Mouse (Mus musculus): Measurements from ENCODE around the gene Trim30d. TPM values are rescaled to one million over a fixed set of nuclear protein-coding genes. Genes with fewer than 3 reads are reported as not detected.
"Not testable (repeated sequence)": the region's sequence is repeated elsewhere in the genome, so short reads cannot be mapped to it uniquely, and the experiment has no call there.

Gene Trim30d
- total RNA-seq (2021), result under 1 TPM; 0.49 to 0.61 TPM

- not testable (repeated sequence) for DNase-seq (ENCODE audit: extremely low spot score in 1 of 2, low spot score in 1 of 2)
Observed at GRCm38 (mm10) chr7:104507421-104508065, at the start of gene Trim30d. Trim30d (minus strand) TSS chr7:104507849.

- DNase-seq (ENCODE audit: extremely low spot score in 1 of 2, low spot score in 1 of 2), result no peak
Observed at GRCm38 (mm10) chr7:104552700-104553099, 45.1 kb upstream of the Trim30d start.

- DNase-seq (ENCODE audit: extremely low spot score in 1 of 2, low spot score in 1 of 2), result no peak
Observed at GRCm38 (mm10) chr7:104549833-104550232, 42.2 kb upstream of the Trim30d start, which contains the start of gene Olfr651. Olfr651 (plus strand) TSS chr7:104550133.

GRCm38 (mm10) chr7:104501589-104502371 is 5.9 kb downstream of the Trim30d start:
- DNase-seq (ENCODE audit: extremely low spot score in 1 of 2, low spot score in 1 of 2), result no peak

GRCm38 (mm10) chr7:104501186-104501585 is 6.5 kb downstream of the Trim30d start:
- not testable (repeated sequence) for DNase-seq (ENCODE audit: extremely low spot score in 1 of 2, low spot score in 1 of 2)

- DNase-seq (ENCODE audit: extremely low spot score in 1 of 2, low spot score in 1 of 2), result not testable (repeated sequence)
Observed at GRCm38 (mm10) chr7:104499464-104499863, 8.2 kb downstream of the Trim30d start.

GRCm38 (mm10) chr7:104465065-104465744 is 42.4 kb downstream of the Trim30d start, which contains the start of gene Trim30a:
Trim30a (minus strand) TSS chr7:104465193.
- DNase-seq (ENCODE audit: extremely low spot score in 1 of 2, low spot score in 1 of 2), result no peak

GRCm38 (mm10) chr7:104445961-104446645 is 61.5 kb downstream of the Trim30d start:
- no peak for DNase-seq (ENCODE audit: extremely low spot score in 1 of 2, low spot score in 1 of 2)

Other genes starting within 250 kb of the Trim30d start
- gene Trim5, start 219.8 kb downstream of the Trim30d start, total RNA-seq (2021), result under 1 TPM; 0.25 to 0.94 TPM
- 1 to 10 TPM; 1.9 to 3.2 TPM for gene Trim12a, start 192.4 kb downstream of the Trim30d start, total RNA-seq (2021)
- gene Trim34b, start 178.4 kb downstream of the Trim30d start, total RNA-seq (2021), result under 1 TPM in 1 of 2 experiments, not detected in 1; 0.25 TPM
- gene Trim12c, start 154.5 kb downstream of the Trim30d start, total RNA-seq (2021), result 1 to 10 TPM; 1.2 to 2.1 TPM
- gene Trim30b, start 138.0 kb downstream of the Trim30d start, total RNA-seq (2021), result not detected
- gene Trim30c, start 107.0 kb downstream of the Trim30d start, total RNA-seq (2021), result not detected
- gene Trim30a, start 42.7 kb downstream of the Trim30d start, total RNA-seq (2021), result under 1 TPM; 0.42 to 0.86 TPM
- gene Olfr651, start 42.3 kb upstream of the Trim30d start, total RNA-seq (2021), result not detected
- gene Olfr652, start 53.1 kb upstream of the Trim30d start, total RNA-seq (2021), result not detected
- gene Olfr653, start 69.5 kb upstream of the Trim30d start, total RNA-seq (2021), result not detected
- not detected for gene Olfr654, start 79.2 kb upstream of the Trim30d start, total RNA-seq (2021)
- not detected for gene Olfr655, start 93.9 kb upstream of the Trim30d start, total RNA-seq (2021)
- not detected for gene Olfr656, start 106.1 kb upstream of the Trim30d start, total RNA-seq (2021)
- gene Olfr657, start 116.9 kb upstream of the Trim30d start, total RNA-seq (2021), result not detected
- not detected for gene Olfr658, start 139.5 kb upstream of the Trim30d start, total RNA-seq (2021)
- gene Olfr659, start 158.9 kb upstream of the Trim30d start, total RNA-seq (2021), result not detected
- gene Olfr661, start 178.7 kb upstream of the Trim30d start, total RNA-seq (2021), result not detected

Measured in layer of hippocampus, postnatal 25 days (tissue).